ENCODE assay signal across 11 mouse cellular contexts in the genomic region with DNA sequence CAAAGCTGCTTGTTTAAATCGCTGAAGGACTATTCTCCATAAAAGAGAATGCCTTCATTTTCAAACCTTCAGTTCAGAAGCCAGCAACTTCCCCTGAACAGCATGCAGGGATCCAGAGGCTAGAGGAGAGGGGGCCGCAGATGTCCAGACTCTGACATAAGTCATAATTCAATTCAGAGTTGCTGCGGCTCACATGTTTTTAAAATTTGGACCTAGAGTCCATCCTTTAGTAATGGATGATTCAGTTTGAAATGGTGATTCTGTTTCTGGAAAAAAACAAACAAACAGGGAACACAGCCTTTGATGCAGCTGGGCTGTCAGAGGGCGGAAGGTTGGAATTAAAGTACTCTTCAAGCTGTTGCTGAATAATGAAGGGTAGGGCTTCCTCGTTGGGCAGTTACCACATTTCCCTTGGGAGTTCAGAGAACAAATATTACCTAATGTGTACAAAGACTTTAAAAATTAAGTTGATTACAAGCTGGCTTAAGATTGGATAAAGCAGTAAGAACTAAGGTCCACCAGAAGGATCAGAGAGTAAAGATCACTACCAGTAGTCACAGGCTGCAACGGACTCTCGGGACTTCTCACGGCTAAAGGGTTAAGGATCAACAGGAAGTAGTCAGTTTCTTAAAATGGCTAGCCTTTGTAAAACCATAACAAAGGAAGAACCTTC.
DNase-seq lines count a peak whose midpoint lies in the region; ATAC-seq and TF ChIP-seq lines count a peak whose summit lies in the region.
"Had no signal": no experiment of that assay in that cellular context is flagged by ENCODE, and none has a peak within 500 bp of the region (broad histone marks: within the 10 kb centered on the region; RNA-seq: fewer than 3 reads in every experiment).

No protein-coding gene starts in this region.

- H3K27ac ChIP-seq in lung, postnatal 0 days (ENCODE audit: low read length): peak overlapping the region; percentile 74
- H3K27ac ChIP-seq in hindbrain, embryonic 10.5 days: no peak overlapping the region
- H3K27ac ChIP-seq: hindbrain, embryonic 13.5 days; neural tube, embryonic 12.5 days had no signal

- peak; percentile 76 for TF ChIP-seq EP300 in lung, postnatal 0 days (IDR thresholded peaks at IDR 0.05)

- TF ChIP-seq CTCF in lung, postnatal 0 days (IDR thresholded peaks at IDR 0.05): no peak

- no peaks in the 10 kb centered on the region for H3K9me3 ChIP-seq in lung, postnatal 0 days (ENCODE audit: low read length)
- H3K9me3 ChIP-seq in hindbrain, embryonic 10.5 days: no peaks in the 10 kb centered on the region
- H3K9me3 ChIP-seq: hindbrain, embryonic 13.5 days; neural tube, embryonic 12.5 days had no signal

- DNase-seq in adrenal gland, adult 2 months: peak; percentile 39
- no peak for DNase-seq in adrenal gland, adult 8-10 months
- peak; percentile 9 for DNase-seq in embryo, embryonic 10 days (ENCODE audit: low spot score)
- DNase-seq in heart, postnatal 14 days: peak; percentile 22 to 42
- DNase-seq in lung, postnatal 0 days (ENCODE audit: low spot score): peak; percentile 89
- no peak for DNase-seq in left cerebral cortex, adult 9 months (ENCODE audit: low spot score in 2 of 2)
- no peak for DNase-seq in hindbrain, embryonic 10.5 days (ENCODE audit: low spot score)
- DNase-seq in right cerebral cortex, postnatal 14 days: no peak
- DNase-seq: adrenal gland, postnatal 25 days had no signal

- WGBS in lung, postnatal 0 days: 26% methylated on average over 8 of the region's 8 CpGs
- 75% methylated on average over 8 of the region's 8 CpGs for WGBS in hindbrain, embryonic 10.5 days

- H3K4me1 ChIP-seq in lung, postnatal 0 days (ENCODE audit: insufficient read depth, low read depth, low read length): peaks cover 13% of the 10 kb centered on the region; the same call in 1 of the 2 replicates
- peaks cover 17% of the 10 kb centered on the region; the same call in 1 of the 2 replicates for H3K4me1 ChIP-seq in hindbrain, embryonic 10.5 days (replicated peaks)
- H3K4me1 ChIP-seq: neural tube, embryonic 12.5 days had no signal

- H3K9ac ChIP-seq in lung, postnatal 0 days (replicated peaks; ENCODE audit: low read depth): no peak overlapping the region
- H3K9ac ChIP-seq: hindbrain, embryonic 13.5 days; neural tube, embryonic 12.5 days had no signal

- no peaks in the 10 kb centered on the region for H3K36me3 ChIP-seq in lung, postnatal 0 days (ENCODE audit: insufficient read depth, low read length)
- H3K36me3 ChIP-seq in hindbrain, embryonic 10.5 days: no peaks in the 10 kb centered on the region
- H3K36me3 ChIP-seq: hindbrain, embryonic 13.5 days; neural tube, embryonic 12.5 days had no signal

- no peaks in the 10 kb centered on the region for H3K27me3 ChIP-seq in lung, postnatal 0 days (replicated peaks; ENCODE audit: insufficient read depth, low read length)
- no peaks in the 10 kb centered on the region for H3K27me3 ChIP-seq in hindbrain, embryonic 10.5 days (ENCODE audit: insufficient read depth, poor library complexity, severe bottlenecking)
- H3K27me3 ChIP-seq: hindbrain, embryonic 13.5 days; neural tube, embryonic 12.5 days had no signal

- peak; percentile 92 for ATAC-seq in lung, postnatal 0 days

- intact Hi-C loops in heart, postnatal 14 days (cut with DNase I): loop anchor here (1.0 kb wide), 1 partner anchor 28 kb away; no protein-coding TSS in a partner anchor

- peak overlapping the region; percentile 36 for H3K4me2 ChIP-seq in lung, postnatal 0 days (replicated peaks; ENCODE audit: low read depth, low read length)
- H3K4me2 ChIP-seq: hindbrain, embryonic 13.5 days; neural tube, embryonic 12.5 days had no signal

- H3K4me3 ChIP-seq in lung, postnatal 0 days (ENCODE audit: low read depth, low read length): no peak overlapping the region
- H3K4me3 ChIP-seq in hindbrain, embryonic 10.5 days: no peak overlapping the region
- H3K4me3 ChIP-seq: hindbrain, embryonic 13.5 days; neural tube, embryonic 12.5 days had no signal

Comparison
In these comparisons a context has a peak if more than half of its experiments do, and no peak if none do; other contexts are left out.
1. DNase-seq: peak in adrenal gland, adult 2 months (single experiment), embryo, embryonic 10 days (single experiment), heart, postnatal 14 days (2 of 2) and lung, postnatal 0 days (single experiment); none in adrenal gland, adult 8-10 months (single experiment), left cerebral cortex, adult 9 months (0 of 2), hindbrain, embryonic 10.5 days (single experiment) and right cerebral cortex, postnatal 14 days (single experiment).